Mouse (Mus musculus) midbrain, embryonic 15.5 days (tissue): ENCODE data around the gene Shc1. TPM values are rescaled to one million over a fixed set of nuclear protein-coding genes. Genes with fewer than 3 reads are reported as not detected.

ENCODE experiments used
- ATAC-seq: fragments of 200-750 bp; cut with Nextera tagmentation; replicated peaks from 2 replicates; pipeline ENCODE4 v1.8.0; 2017; ENCODE audit warnings: moderate TSS enrichment
- H3K27ac ChIP-seq: fragments of 300-500 bp; sonication (generic); 2 replicates; pipeline ENCODE4 v1.5.1; 2015; ENCODE audit warnings: mild to moderate bottlenecking, inconsistent platforms
- H3K27me3 ChIP-seq: fragments of 300-500 bp; sonication (generic); replicated peaks from 2 replicates; pipeline ENCODE4 v1.6.1; 2015; ENCODE audit warnings: inconsistent platforms
- H3K36me3 ChIP-seq: fragments of 300-500 bp; sonication (generic); replicated peaks from 2 replicates; pipeline ENCODE4 v1.6.1; 2015; ENCODE audit warnings: inconsistent platforms
- H3K4me1 ChIP-seq: fragments of 300-500 bp; sonication (generic); 2 replicates; pipeline ENCODE4 v1.6.1; 2015; ENCODE audit warnings: inconsistent platforms
- H3K4me2 ChIP-seq: fragments of 300-500 bp; sonication (generic); 2 replicates; pipeline ENCODE4 v1.6.1; 2015; ENCODE audit warnings: inconsistent platforms, mild to moderate bottlenecking, moderate library complexity
- H3K4me3 ChIP-seq: fragments of 300-500 bp; sonication (generic); 2 replicates; pipeline ENCODE4 v1.5.1; 2015; ENCODE audit warnings: mild to moderate bottlenecking, inconsistent platforms
- H3K9ac ChIP-seq: fragments of 300-500 bp; sonication (generic); 2 replicates; pipeline ENCODE4 v1.6.1; 2015; ENCODE audit warnings: mild to moderate bottlenecking, inconsistent platforms
- H3K9me3 ChIP-seq: fragments of 300-500 bp; sonication (generic); 2 replicates; pipeline ENCODE4 v1.6.1; 2016; ENCODE audit warnings: inconsistent platforms
- WGBS: fragments of 180-500 bp; shearing (Covaris S2); methylation state at CpG from one replicate; pipeline ENCODE4 v1.1.7; 2015; ENCODE audit warnings: mixed read lengths; 5-methylcytosine and 5-hydroxymethylcytosine counted together
- polyA plus RNA-seq: library from polyadenylated mRNA; unstranded; fragments of >200 nt; fragmentation: Nextera tagmentation; extraction: Ambion mirVana; gene quantifications from 2 replicates; pipeline ENCODE4 v1.2.1, GENCODE M21; 2015

Gene Shc1
- polyA plus RNA-seq, 1 experiment from 2014 or later: 17.2 TPM

DNA sequence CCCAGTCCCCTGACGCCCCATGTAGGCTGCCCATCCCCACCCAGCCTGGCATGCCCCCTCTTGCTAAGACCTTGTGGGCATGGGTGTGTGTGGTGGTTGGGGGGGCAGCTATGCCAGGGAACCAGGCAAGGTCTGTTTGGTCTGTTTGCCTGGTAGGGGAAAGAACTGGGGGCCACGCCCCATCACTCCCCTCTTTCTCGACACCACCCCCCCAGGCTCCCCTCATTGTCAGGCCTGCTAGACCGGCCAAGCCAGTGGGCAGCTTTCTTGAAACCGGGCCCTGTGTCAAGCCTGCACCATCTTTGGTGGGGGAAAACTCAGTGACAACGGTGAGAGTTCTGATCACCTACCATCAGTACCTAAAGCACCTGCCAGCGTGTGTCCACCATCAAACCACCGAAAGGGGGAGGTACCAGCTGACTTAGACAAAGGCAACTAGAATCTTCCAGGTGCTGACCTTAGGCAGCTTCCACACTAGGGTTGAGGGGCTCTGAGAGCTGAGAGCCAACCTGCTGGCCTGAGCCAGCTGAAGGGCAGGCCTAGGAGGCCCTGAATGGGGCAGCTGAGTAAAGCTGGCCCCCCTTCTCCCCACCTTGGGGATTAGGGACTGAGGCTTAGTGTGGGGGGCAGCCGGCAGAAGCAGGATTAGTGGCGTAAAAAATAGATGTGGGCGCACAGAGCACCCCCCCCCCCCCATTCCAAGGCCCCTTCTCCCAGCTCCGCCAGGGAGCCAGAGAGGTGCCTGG is 33.7 kb upstream of the Shc1 start:
- no peak overlapping the region for H3K27ac ChIP-seq
- no peaks in the 10 kb centered on the region for H3K9me3 ChIP-seq
- no peak overlapping the region for H3K4me2 ChIP-seq
- H3K4me3 ChIP-seq: no peak overlapping the region
- H3K4me1 ChIP-seq: peaks cover 5% of the 10 kb centered on the region; the same call in 1 of the 2 replicates
- H3K27me3 ChIP-seq: no peaks in the 10 kb centered on the region
- no peak overlapping the region for H3K9ac ChIP-seq
- WGBS: 46% methylated on average over 12 of the region's 12 CpGs
- no peaks in the 10 kb centered on the region for H3K36me3 ChIP-seq
- ATAC-seq: no peak

DNA sequence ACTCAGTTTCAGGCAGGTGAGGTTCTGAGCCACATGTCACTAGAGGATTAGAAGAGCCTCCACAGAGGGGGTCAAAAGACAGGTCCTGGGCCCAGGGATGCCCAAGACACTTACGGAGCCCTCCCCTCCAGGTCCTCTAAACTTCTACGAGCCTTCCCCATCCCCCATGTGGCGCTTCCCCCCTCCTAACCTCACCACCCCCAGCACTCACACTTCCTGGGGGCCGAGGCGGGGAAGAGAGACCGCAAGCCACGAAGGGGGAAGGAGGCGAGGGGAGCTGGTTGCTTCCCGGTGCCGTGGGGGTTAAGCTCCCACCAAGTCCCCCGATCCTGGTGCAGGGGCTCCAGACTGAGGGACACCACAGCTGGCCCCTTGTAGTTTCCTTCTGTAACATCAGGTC is 32.8 kb upstream of the Shc1 start:
- ATAC-seq: no peak
- 55% methylated on average over 11 of the region's 11 CpGs for WGBS
- no peaks in the 10 kb centered on the region for H3K36me3 ChIP-seq
- H3K4me1 ChIP-seq: peaks cover 8% of the 10 kb centered on the region; the same call in 1 of the 2 replicates
- H3K9ac ChIP-seq: no peak overlapping the region
- no peak overlapping the region for H3K4me3 ChIP-seq
- no peaks in the 10 kb centered on the region for H3K27me3 ChIP-seq
- no peak overlapping the region for H3K27ac ChIP-seq
- no peak overlapping the region for H3K4me2 ChIP-seq
- no peaks in the 10 kb centered on the region for H3K9me3 ChIP-seq

DNA sequence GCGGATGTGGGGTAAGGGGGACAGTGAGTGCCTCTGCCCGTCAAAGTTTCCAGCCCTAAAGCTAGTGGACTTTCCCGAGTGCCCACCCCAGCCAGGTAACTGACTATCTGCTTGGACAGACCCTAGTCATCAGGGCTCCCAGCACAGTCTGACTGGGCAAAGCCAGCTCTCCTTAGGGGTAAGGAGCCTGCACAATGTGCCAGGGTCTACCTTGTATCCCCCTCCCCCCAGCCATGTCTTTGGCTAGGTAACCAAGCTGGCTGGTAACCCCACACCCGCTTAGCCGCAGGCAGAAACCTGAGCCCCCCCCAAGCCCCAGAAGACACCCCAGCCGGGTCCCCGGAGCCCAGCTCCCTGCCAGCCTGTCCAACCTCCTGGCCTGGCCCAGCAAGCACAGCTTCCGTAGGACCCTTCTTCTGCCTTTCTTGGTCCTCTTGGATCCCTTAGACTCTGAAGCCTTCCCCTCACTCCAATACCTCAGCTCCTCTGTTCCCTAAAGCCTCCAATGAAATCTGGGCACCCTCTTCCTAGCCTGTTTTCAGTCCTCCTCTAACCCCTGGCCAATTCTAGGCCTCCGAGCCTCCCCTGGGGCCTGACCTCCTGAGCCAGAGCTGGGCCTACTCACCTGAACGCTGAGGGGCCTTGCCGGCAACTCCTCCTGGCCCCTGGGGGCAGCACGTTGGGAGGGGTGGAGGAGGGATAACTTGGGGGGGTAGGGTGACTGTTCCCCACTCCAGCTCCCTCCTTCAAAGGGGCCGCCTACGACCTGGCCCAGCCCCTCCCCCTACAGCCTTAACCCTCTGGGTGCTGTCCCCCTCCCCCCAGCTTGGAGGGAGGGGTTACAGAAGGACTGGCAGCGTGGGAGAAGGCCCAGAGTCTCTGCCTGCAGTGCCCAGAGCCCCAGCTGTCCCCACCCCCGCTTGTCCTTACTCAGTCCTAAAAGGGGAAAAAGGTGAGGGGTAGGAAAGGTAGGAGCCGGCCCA is 31.5 kb upstream of the Shc1 start:
- Histone ChIP-seq H3K4me2 (no peak overlapping the region), H3K9me3 (no peaks in the 10 kb centered on the region), H3K36me3 (no peaks in the 10 kb centered on the region), H3K27ac (no peak overlapping the region), H3K9ac (no peak overlapping the region), H3K4me1 (peaks cover 21% of the 10 kb centered on the region), H3K4me3 (no peak overlapping the region), H3K27me3 (no peaks in the 10 kb centered on the region)
- ATAC-seq: no peak
- 52% methylated on average over 17 of the region's 17 CpGs for WGBS

DNA sequence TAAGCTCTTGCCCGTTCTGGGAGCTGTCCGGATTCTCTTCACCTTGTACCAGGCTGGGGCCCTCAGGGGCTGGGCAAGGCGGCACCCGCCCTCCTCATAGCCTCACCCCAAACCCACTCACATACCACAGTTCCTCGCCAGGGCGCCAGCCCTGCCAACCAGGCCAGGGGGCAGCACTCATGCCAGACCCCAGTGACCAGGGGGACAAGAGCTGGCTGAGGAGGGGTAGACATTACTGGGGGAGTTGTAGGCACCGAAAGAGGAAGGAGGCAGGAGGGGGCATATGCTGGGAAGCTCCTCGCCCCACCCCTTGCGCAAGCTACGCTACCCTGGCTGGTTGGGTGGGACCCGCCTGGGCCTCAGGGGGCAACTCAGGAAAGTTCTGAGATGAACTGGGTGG is 30.6 kb upstream of the Shc1 start:
- H3K4me1 ChIP-seq: peaks cover 30% of the 10 kb centered on the region
- no peak overlapping the region for H3K27ac ChIP-seq
- no peaks in the 10 kb centered on the region for H3K9me3 ChIP-seq
- 76% methylated on average over 11 of the region's 11 CpGs for WGBS
- no peak overlapping the region for H3K4me2 ChIP-seq
- no peak overlapping the region for H3K4me3 ChIP-seq
- no peaks in the 10 kb centered on the region for H3K36me3 ChIP-seq
- peaks cover 4% of the 10 kb centered on the region for H3K27me3 ChIP-seq
- H3K9ac ChIP-seq: no peak overlapping the region
- ATAC-seq: no peak

DNA sequence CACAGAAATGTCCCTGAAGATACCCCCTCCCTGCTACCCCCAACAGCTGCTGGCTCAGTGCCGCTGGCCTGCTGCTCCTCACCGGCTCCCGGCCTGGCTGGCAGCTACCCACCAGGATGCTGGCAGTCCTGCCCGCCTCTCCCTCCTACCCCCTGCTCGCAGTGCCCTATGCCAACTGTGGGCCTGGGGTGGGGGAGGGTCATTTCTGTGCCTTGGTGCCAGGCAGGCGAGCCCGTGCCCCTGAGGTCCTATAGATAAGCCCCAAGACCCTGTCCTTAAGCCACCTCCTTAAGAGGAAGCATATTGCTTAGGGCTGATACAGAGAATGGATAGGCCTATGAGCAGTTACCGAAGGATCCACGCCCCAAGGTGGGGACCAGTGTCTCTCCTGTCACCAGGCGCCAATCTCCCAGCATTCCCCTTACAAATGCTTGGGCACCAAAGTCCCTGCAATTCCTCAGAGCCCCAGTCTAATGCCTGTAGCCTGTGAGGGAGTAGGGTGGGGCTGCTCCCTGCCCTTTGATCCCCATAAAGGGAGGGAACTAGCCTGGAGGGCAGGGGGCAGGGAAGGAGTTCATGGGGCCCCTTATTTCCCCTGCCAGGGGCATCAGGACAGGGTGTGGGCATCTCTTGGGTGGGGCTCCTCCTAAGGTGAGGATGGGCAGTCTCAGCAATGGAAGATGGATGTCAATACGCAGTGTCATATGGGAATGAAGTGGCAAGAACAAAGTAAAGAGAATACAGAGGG is 29.9 kb upstream of the Shc1 start:
- H3K9ac ChIP-seq: no peak overlapping the region
- peaks cover 8% of the 10 kb centered on the region for H3K27me3 ChIP-seq
- no peaks in the 10 kb centered on the region for H3K9me3 ChIP-seq
- no peak overlapping the region for H3K4me3 ChIP-seq
- 70% methylated on average over 11 of the region's 11 CpGs for WGBS
- ATAC-seq: peak; percentile 6; the same call in 1 of the 2 replicates
- no peak overlapping the region for H3K27ac ChIP-seq
- H3K36me3 ChIP-seq: no peaks in the 10 kb centered on the region
- H3K4me1 ChIP-seq: peaks cover 36% of the 10 kb centered on the region
- H3K4me2 ChIP-seq: no peak overlapping the region

DNA sequence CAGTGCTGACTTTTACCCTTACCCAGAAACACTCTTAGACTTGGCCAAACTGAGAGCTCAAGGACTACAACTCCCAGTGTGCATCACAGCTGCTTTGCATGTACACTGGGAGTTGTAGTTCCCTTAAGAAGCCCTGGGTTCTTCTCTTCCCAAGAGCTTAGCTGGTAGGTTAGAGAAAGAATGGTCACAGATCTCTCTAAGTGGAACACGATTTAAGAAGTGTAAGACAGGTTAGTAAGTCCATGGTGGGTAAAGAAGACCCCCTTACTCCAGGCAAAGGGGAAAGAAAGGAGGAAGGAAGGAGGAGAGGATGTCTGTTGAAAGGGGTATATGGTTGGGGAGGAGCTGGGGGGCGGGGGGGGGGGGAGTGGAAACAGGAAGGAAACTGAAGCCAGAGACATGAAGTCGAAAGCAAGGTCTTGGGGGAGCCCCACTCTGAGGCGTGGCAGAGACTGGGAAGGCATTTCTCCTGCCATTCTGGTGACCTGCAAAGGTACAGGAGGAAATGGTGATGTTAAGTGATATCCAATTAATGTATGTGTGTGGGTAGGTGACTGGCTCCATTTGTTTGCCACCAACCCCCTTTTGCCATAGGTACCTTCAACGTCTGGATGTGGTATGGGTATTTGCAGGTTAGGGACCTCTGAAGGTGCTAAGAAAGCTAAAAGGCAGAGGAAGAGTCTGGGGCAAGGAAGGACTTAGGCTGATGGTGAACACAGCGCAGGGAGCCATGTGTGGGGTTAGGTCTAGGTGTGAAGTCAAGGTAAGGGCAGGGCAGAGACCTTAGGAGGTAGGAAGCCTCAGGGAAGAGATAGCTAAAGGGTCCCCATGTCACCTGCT is 29.1 kb upstream of the Shc1 start:
- H3K36me3 ChIP-seq: no peaks in the 10 kb centered on the region
- WGBS: 71% methylated on average over 5 of the region's 6 CpGs
- peaks cover 8% of the 10 kb centered on the region for H3K27me3 ChIP-seq
- peaks cover 44% of the 10 kb centered on the region for H3K4me1 ChIP-seq
- H3K9ac ChIP-seq: no peak overlapping the region
- H3K4me3 ChIP-seq: no peak overlapping the region
- H3K27ac ChIP-seq: no peak overlapping the region
- ATAC-seq: peak; percentile 21; the same call in 1 of the 2 replicates
- no peak overlapping the region for H3K4me2 ChIP-seq
- no peaks in the 10 kb centered on the region for H3K9me3 ChIP-seq

DNA sequence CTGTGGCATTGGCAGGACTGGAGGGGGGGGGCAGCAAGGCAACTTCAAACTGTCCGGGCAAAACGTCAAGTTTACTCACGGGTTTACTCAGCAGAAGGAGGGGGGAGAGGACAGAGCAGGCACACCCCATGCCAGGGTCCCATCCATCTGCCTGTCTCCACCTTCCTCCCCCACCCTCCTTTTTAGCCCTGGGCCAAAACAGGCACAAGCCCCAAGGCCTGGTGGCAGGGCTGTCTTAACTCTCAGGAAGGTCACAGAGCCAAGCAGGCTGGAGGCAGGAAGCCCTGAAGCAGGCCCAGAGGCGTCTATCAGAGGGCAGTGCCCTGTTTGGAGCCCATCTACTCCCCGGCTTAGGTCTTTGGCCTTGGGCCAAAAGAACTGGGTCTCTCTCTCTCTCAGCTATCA is 28.1 kb upstream of the Shc1 start:
- Histone ChIP-seq H3K36me3 (no peaks in the 10 kb centered on the region), H3K9ac (no peak overlapping the region), H3K4me3 (no peak overlapping the region), H3K27me3 (peaks cover 11% of the 10 kb centered on the region), H3K4me2 (no peak overlapping the region), H3K4me1 (peaks cover 49% of the 10 kb centered on the region), H3K27ac (no peak overlapping the region), H3K9me3 (no peaks in the 10 kb centered on the region)
- WGBS: 54% methylated on average over 5 of the region's 5 CpGs
- no peak for ATAC-seq

DNA sequence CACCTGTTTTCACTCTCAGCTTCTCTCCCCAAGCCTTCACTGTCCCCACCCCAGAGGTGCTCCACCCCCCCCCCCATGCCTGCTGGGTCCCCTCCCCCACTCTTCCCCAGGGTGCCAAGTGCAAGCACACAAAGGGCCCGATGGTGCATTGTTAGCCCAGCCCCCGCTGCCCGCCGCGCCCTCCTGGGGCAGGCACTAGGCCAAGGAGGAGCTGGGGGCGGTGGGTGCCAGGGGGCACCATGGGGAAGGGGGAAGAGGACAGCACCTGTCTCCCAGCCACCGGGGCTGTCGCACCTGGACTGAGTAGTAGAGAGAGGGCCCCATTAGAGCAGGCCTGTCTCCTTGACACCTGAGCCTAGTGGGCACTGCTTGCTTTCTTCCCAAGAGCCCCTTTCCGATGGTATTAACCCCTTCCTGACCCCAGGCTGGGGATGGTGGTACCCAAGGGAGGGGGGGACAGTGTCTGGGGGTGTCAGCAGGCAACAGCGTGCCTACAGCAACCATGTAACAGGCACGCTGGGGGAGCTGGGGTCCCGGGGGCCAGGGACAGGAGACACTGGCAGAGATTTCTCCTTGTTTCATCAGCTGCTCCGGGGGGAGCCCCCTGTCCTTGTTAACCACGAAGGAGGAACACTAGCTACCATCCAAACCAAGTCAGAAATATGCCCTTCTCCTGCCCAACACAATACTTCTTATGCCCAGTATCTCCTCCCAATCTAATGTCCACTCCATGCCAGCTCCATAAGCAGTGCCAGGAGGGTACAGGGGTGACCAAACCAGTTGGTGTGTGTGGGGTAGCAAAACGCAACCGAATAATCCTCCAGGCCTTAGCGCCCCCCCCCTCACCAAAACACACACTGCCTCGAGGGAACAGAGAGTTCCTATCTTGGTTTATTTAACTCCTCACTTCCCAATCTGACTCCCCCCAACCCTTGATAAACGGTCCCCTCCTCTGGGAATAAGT is 27.3 kb upstream of the Shc1 start:
- Histone ChIP-seq H3K9ac (peak overlapping the region; percentile 51), H3K4me2 (peak overlapping the region; percentile 100), H3K4me3 (peak overlapping the region; percentile 46), H3K9me3 (no peaks in the 10 kb centered on the region), H3K27ac (no peak overlapping the region), H3K27me3 (peaks cover 17% of the 10 kb centered on the region), H3K4me1 (peaks cover 57% of the 10 kb centered on the region), H3K36me3 (no peaks in the 10 kb centered on the region)
- ATAC-seq: no peak
- WGBS: 10% methylated on average over 19 of the region's 19 CpGs

DNA sequence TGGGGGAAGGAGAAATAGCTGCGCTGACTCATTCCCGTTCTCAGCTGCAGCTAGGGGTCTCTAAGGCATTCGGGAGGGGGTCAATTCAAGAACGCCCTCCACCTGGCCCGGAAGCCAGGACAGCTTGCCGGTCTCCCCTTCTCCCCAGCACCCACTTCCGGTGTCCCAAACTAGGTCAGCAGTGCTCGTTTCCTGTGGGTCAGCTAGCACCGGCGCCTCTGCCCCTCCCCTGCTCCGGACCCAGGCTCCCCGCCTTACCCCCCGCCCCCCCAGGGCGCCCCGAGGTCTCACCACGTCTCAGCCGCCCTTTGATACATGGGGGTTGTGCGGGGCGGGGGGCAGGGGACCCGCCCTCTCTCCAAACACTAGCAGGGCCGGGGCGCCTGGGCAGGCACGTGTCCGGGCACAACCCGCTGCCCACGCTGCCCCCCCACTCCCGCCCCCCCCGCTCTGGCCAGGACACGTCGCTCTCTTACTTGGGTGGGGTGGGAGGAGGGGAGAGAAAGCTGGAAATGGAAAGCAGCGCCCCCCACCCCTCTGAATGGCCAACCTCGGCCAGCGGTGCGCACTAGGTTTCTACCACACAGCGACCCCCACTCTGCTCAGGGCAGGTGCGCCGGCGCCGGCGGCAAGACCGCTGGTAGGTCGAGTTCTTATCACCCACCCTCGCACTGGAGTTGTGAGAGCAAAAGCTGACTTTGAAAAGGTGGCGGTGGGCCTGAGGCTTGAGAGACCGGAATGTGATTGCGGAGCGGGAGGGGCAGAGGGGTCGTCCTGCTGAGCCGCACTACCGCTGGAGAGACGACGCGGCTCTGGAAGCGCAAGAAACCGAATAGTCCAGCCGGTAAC is 26.4 kb upstream of the Shc1 start:
- Histone ChIP-seq H3K27ac (no peak overlapping the region), H3K27me3 (peaks cover 24% of the 10 kb centered on the region), H3K9ac (peak overlapping the region; percentile 51), H3K4me1 (peaks cover 67% of the 10 kb centered on the region), H3K9me3 (no peaks in the 10 kb centered on the region), H3K4me3 (peak overlapping the region; percentile 46), H3K36me3 (no peaks in the 10 kb centered on the region), H3K4me2 (peak overlapping the region; percentile 100)
- ATAC-seq: no peak
- WGBS: under 1% methylated on average over 53 of the region's 56 CpGs

DNA sequence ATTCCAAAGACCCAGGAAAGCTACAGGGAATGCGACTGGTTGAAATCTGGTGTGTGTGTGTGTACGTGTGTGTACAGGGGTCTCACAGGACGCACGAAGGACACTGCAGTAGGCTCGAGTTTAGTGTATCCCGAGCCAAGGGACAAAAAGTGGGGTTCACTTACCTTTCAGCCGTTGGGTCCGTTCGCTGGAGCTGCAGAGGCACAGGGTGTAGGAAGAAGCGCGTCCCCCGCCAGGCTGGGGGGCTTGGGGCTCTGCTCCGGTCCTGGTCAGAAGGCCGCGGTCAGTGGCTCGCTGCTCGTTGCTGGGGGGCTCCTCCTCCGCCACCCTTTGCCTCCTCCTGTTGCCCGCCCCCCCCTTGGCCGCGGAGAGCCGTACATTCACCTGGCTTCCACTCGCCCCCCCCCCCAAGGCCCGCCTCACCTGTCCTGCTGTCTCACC is 25.4 kb upstream of the Shc1 start:
- Histone ChIP-seq H3K4me2 (peak overlapping the region; percentile 100), H3K4me3 (peak overlapping the region; percentile 46), H3K36me3 (no peaks in the 10 kb centered on the region), H3K9me3 (no peaks in the 10 kb centered on the region), H3K4me1 (peaks cover 67% of the 10 kb centered on the region), H3K27ac (no peak overlapping the region), H3K27me3 (peaks cover 24% of the 10 kb centered on the region), H3K9ac (peak overlapping the region; percentile 51; the same call in 1 of the 2 replicates)
- 0% methylated on average over 20 of the region's 24 CpGs for WGBS
- no peak for ATAC-seq
